Mouse (Mus musculus) CD4-positive, CD25-positive, alpha-beta regulatory T cell, adult 9 weeks (primary cell): Measurements from ENCODE around the gene Ncdn. TPM values are rescaled to one million over a fixed set of nuclear protein-coding genes. Genes with fewer than 3 reads are reported as not detected.

ENCODE experiments used
- polyA plus RNA-seq: library from polyadenylated mRNA; unstranded; fragments of 100-300 nt; shearing (Covaris generic); gene quantifications from one replicate; pipeline ENCODE4 v1.2.1, GENCODE M21; 2017

Ncdn gene
- 61.2 TPM for polyA plus RNA-seq

GRCm38 (mm10) chr4:126753268-126754230 lies at the start of gene Ncdn, which contains the start of gene AU040320:
TSS of gene Ncdn (minus strand) at chr4:126753438.
TSS of gene AU040320 (plus strand) at chr4:126753544.

GRCm38 (mm10) chr4:126736001-126736414 lies 17.2 kb downstream of the Ncdn start, which contains the start of gene Tfap2e:
TSS of gene Tfap2e (minus strand) at chr4:126736240.

Other genes starting within 250 kb of the Ncdn start
- not detected for gene Ago4, start 220.0 kb downstream of the Ncdn start, polyA plus RNA-seq
- 2.3 TPM for gene Clspn, start 196.5 kb downstream of the Ncdn start, polyA plus RNA-seq
- gene 5730409E04Rik, start 143.6 kb downstream of the Ncdn start, polyA plus RNA-seq, result 0.22 TPM
- gene Psmb2, start 75.8 kb downstream of the Ncdn start, polyA plus RNA-seq, result 347 TPM
- gene Tfap2e, start 17.2 kb downstream of the Ncdn start, polyA plus RNA-seq, result not detected
- 58.6 TPM for gene AU040320, start 106 bp upstream of the Ncdn start, polyA plus RNA-seq
- 21.2 TPM for gene Zmym4, start 214.7 kb upstream of the Ncdn start, polyA plus RNA-seq